Mouse (Mus musculus) urinary bladder, adult 18-20 months (tissue): ENCODE data around the gene Fam136a.
"Not testable (repeated sequence)": the region's sequence is repeated elsewhere in the genome, so short reads cannot be mapped to it uniquely, and the experiment has no call there.

Source experiments
- DNase-seq, 2 experiments: peaks; one replicate each; pipeline ENCODE4 v3.0.0; 2022; ENCODE audit warnings: low spot score in 2 of 2, mixed read lengths in 2 of 2

The Fam136a gene

DNA sequence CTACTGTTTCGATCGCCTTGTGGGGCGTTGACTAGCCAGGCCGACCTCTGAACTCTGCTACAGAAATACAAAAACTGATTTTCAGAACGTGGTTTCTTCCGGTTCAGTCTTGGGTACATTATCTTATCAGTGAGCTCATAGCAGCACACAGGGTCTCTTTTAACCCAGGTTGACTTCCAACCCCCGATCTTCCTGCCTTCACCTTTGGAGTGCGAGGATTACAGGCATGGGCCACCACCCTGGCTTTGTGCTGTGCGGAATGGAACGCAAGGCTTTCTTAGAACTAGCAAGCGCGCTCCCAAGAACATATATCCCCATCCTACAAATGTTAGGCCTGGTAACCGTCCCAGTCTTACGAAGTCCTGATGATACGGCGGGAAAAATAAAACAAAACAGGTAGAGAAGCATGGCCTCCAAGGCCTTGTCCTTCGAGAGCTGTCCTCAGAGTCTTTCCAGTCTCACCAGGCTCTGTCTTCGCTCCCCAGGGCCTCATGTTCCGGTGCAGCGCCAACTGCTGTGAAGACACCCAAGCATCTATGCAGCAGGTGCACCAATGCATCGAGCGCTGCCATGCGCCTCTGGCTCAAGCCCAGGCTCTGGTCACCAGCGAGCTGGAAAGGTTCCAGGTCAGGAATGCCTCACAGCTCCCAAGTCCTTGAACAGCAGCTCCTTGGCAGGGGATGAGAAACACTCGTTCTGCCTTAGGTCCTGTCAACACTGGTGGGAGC lies 843 bp downstream of the Fam136a start:
- DNase-seq: peak in 1 of 2 experiments; percentile 25

DNA sequence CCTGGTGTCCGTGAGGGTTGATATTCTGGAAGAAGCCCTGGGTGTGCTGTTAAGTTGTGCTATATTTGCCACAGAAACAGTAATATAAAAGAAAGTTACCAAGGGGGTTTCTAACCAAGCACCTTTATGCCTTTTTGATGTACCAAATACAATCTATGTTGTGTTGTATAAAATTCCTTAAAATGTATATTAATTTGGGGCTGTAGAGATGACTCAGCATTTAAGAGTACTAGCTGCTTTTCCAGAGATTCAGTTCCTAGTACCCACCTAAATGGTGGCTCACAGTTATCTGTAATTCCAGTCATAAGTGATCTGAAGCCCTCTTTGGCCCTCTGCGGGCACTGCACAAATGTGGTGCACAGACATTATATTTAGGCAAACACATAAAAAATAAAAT lies 1.4 kb downstream of the Fam136a start:
- DNase-seq: no peak

DNA sequence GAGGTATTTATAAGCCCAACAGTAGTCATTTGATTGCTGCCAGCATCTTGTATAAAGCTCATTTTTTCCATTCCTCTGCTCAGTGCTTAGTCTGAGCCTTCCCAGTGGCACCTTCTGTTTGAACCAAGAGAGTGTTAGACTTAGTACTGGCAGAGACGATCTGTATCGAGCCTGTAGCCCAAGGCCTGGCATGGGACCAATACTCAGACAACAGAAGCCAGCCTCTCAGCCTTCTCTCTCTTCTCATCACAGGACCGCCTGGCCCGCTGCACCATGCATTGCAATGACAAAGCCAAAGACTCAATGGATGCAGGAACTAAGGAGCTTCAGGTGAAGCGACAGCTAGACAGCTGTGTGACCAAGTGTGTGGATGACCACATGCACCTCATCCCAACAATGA lies 3.0 kb downstream of the Fam136a start:
- no peak for DNase-seq

DNA sequence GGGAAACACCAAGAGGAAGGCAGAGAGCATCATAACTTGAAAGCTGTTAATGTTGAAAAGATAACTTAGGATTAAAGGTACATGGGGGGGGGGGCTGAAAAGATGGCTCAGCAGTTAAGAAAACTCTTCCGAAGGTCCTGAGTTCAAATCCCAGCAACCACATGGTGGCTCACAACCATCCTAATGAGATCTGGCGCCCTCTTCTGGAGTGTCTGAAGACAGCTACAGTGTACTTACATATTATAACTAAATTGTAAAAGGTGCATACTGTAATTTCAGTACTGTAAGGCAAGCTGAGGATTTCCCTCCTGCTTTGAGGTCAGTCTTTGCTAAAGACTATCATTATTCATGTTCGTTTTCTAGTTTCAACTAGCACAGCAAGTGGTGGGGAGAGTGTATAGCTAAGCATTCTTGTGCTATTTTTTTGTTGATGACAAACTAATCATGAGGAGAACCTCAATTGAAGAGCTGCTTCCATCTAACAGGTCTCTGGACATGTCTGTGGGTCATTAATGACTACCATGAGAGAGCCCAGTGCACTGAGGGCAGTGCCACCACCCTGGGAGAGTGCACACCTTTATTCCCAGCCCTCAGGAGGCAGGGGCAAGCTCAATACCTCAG lies 4.8 kb downstream of the Fam136a start:
- DNase-seq: no peak

DNA sequence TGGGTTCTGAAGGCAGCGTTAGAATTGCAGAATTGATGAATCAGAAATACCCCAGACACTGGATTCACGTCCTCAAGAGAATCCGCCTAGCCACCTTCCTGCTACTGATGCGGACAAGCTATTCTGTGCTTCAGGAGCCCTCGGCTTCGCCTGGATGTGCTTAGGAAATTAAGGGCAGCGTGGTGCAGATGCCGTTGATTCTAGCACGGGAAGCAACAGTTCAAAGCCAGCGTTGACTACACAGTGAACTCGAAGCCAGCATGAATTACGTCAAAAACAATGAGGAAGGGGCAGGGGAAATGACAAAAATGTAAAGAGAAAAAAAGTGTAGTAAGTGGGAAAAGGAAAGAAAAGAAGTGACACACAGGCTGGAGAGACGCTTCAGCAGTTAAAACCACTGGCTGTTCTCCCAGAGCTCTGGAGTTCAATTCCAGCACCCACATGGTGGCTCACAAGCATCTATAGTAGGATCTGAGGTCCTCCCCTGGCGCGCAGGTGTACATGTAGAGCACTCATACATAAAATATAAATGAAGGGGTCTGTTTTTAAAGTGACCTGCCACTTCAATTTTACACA lies 5.4 kb downstream of the Fam136a start, which contains the start of gene Snrpg:
Snrpg (plus strand) TSS at position 541 of the 576 bp plus-strand sequence.
- no peak for DNase-seq

DNA sequence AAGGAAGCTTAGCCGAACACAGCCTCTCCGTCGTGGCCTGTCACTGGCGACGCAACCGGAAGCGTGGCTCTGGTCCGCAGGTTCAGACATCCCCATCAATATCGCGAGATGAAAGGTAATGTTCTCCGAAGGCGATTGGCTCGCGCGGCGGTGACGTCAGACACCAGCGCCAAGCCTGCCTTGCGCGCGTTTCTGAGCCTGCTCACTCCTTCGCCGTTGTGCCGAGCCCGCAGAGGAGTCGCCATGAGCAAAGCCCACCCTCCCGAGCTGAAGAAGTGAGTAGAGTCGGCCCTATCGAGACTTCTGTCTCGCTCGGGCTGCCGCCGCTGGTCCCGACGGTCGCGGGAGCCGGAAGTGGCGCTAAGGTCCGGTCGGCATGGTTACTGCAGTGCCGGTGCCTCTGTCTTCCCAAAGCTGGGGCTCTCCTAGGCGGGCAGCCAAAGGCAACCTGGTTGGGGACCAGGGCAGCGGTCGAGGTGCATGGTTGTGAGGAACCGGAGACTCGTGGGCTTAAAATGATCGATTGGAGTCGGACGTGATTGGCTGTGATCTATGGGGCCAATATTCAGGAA lies 6.0 kb downstream of the Fam136a start:
- DNase-seq: peak; percentile 93 to 94

DNA sequence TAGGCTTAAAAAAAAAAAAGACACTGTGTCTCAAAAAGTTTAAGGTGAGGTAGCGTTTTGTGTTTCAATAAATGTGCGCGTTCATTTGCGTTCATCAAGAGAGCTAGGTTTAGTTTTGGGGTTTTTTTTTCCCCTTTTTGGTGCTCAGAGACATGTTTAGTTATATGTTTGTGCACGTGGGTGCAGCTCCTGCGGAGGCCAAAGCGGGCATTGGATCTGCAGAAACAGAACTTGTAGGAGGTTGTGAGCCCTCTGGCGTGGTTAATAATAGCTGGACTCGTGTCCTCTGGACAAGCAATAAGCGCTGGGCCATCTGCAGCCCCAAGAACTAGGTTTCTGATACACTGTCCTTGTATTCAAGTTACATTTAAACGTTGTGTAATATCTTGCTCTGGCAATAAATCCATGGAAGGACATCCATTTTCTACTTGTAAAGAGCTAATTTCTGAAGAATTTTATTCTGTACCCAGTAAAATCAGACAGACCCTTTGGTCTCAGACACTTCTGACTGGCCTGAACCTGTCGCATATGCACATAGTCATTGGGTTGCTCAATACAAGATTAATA lies 6.6 kb downstream of the Fam136a start:
- no peak for DNase-seq

DNA sequence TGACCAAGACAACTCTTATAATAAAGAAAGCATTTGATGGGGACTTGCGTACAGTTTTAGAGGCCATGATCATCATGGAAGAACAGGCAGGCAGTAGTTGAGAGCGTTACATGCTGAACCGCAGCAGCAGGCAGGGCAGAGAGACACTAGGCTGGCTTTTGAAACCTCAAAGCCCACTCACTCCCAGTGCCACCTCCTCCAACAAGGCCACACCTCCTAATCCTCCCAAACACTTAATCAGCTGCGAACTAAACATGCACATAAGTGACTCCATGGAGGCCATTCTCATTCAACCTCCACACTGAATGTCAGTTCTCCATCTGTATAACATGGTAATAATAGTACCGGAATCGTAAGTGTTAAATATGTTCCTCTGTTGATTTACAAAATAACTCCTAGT lies 8.1 kb downstream of the Fam136a start:
- no peak for DNase-seq

DNA sequence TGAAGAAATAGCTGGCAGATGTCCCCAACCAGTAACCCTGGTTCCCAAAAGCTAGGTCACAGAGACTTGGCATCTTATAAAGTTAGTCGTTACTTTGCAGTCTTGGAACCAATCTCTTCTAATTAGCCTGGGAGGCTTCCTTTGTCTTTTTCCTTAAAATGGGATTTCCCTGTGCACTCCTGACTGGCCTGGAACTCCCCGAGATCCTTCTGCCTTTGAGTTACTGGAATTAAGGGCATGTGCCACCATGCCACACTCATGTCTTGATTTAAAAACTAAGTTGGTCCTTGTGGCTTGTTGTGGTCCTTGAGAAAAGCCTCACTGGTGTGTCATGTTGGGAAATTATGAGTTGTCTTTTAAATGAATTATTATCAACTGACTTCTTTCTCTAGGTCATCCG lies 12.9 kb downstream of the Fam136a start:
- DNase-seq: no peak

DNA sequence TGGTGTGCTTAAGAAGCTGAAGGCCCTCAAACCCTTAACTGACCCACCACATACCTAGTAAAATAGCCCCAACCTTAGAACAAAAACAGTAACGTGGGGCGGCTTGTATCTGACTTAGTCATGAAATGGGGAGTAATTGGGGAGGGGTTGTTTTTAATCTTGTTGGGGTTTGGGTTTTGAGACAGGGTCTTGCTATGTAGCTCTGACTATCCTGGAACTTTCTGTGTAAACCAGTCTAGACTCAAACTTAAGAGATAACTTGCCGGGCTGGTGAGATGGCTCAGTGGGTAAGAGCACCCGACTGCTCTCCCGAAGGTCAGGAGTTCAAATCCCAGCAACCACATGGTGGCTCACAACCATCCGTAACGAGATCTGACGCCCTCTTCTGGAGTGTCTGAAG lies 14.7 kb downstream of the Fam136a start:
- DNase-seq: not testable (repeated sequence)

DNA sequence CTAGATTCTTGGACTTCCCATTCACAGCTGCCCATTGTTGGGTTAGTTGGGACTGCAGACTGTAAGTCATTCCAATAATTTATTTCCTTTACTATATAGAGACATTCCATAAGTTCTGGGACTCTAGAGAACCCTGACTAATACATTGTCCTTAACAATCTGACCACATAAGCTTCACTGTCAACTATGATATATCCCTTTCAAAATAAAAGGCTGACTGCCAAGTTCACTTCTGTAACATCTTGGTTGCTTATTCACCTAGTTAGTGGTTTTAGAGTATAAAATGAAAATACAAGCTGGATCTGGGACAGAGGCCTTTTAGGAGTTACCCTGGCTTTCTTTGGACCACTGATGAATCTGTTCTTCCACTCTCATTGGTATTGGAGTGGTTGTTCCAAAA lies 17.1 kb downstream of the Fam136a start:
- DNase-seq: no peak

DNA sequence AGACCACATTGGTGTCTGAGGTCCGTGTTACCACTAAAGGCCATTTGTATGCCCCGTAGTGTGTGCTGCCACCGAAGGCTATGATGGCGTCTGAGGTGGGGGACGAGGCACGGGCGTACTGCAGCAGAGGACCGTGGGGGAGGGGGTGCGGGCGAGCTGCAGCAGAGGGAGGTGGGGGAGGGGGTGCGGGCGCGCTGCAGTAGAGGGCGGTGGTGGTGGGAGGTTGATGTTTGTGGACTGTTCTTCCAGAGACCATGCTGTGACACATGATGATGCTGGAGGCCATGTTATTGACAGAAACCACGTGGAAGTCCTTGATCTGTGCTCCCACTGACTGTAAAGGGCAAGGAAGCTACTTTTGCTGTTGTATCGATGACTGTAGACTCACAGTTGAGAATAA lies 17.9 kb downstream of the Fam136a start:
- DNase-seq: no peak

DNA sequence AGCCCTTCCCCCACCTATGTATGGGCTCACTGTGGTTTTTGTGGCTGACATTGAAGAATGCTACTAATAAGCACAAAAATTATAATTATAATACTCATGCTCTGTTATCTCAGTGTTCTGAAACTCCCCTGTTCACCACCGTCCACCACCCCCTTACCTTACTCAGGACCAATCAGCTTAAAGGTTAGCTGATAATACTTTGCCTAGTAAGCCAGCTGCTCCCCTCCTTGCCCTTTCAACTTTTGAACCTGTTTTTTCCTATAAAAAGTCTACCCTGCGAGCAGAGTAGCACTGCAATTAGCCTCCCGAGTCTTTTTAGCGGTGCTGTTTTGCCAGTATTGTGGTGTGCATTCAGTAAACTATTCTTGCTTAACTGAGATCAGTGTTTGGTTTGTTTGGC lies 19.2 kb downstream of the Fam136a start:
- no peak for DNase-seq

DNA sequence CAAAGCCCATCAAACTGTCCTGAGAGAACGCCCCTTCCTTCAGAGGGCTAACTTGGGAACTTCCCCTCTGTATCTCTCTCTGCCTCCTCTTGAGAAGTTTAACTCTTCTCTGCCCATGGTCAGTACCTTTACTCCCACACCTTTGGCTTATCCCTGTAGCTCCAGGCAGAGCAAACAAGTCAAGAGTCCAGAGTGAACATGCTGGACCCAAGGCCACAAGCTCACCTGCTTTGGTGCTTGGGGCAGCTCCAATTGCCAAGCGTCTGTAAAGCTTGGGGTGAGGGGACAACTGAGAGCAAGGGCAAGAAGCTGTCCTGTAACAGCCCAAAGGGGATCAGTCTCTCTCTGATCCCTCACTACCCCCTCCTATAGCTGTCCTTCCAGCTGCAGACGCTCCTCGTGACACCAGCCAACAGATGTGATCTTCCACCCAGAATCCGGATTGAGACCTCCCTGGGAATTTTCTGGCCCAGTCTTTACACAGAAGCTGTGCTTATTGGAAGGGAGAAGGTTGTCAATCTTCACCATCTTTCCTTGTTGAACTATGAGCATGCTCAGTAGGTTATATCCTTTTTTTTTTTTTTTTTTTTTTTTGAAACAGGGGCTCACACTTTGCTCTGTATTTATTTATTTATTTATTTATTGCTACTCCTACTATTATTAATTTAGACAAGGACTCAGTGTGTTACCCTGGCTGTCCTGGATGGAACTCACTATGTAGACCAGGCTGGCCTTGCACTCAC lies 20.1 kb downstream of the Fam136a start:
- no peak for DNase-seq

DNA sequence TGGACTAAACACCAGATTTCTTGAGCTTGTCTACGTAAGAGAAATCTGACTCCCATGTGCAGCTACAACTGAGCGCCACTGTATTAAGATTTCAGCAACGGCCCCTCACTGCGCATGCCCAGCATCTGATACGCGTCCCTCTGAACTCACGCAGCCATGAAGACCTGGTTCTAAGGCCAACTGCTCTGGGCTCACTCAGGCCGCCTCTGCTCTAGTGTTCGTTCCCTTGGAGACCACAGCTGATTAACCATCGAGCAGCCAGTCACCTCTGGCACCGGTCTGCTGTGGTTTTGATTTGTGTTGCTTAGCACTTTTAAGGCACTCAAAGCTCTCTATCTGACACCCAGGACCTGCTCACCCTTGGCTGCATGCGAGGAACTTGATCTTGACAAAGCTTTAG lies 21.9 kb downstream of the Fam136a start:
- DNase-seq: no peak

DNA sequence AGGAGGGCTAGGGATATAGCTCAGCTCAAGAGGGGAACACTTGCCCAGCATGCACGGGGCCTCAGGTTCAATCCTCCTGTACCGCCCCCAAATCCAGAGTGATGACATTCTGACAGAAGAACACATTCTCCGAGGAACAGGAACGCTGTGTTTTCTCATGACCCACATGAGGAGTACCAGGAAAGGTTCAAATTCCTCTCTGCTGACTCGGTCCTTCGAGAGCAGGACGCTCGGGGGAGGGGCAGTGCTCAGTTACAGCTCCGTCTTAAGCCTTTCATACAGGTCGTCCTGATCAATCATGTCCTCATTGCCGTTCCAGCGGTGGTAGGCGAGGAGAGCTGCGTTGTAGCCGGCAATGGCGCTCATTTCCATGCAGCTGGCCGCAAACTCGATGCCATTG lies 23.0 kb downstream of the Fam136a start:
- no peak for DNase-seq

DNA sequence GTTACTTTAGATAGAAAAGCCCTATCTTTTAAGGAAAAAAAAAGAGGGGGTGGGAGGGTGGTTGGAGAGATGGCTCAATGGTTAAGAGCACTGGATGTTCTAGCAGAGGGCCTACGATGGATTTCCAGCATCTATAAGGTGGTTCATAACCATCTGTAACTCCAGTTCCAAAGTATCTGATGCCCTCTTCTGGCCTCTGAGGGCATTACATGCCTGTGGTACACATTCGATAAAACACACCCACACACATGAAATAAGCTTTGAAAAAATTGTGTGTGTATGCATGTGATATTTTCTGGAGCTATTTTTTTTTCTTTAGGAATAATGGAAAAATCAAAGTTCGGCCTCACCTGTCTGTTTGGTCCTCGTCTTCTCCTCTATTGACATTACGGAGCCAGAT lies 25.9 kb downstream of the Fam136a start:
- DNase-seq: no peak

DNA sequence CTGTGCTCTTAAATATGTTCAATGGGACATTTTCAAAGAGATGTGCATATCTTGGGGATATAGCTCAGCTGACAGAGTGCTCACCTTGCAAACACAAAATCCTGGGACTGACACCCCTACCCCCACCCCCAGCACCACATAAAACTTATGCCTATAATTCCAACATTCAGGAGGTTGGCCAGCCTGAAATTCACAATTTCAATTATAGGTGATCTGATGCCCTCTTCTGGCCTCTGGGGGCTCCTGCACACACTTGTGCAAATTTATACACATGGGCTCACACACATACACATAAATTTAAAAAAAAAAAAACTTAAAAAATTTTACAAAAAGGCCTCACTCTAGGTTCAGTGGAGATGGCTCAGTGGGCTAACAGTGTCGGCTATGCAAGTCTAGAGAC lies 27.7 kb downstream of the Fam136a start:
- no peak for DNase-seq

DNA sequence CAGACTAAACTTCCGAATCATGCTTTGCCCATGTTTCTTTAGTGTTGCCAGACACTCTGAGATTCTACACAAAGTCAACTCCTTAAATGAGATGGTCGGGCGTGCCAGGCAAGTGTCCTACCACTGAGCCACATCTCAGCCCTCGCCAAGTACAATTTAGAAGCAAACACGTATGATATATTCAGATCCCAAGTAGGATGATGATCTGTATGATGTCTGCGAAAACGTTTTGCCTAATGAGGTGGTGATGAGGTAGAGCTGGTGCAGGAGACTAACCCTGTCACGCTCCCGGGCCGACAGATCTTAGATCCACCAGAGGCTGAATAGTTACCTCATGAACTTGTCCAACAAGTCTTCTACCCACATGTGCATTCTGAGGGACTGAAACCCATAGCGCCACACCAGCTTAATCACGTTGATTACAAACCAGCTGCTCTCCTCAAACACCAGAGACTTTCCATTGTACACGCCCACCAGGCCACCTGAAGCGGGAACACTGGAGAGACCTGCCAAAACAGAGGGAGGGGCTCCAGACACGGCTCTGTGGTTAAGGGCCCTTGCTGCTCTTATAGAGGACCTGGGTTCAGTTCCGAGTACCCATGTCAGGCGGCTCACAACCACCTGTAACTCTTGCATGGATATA lies 28.8 kb downstream of the Fam136a start:
- DNase-seq: no peak

DNA sequence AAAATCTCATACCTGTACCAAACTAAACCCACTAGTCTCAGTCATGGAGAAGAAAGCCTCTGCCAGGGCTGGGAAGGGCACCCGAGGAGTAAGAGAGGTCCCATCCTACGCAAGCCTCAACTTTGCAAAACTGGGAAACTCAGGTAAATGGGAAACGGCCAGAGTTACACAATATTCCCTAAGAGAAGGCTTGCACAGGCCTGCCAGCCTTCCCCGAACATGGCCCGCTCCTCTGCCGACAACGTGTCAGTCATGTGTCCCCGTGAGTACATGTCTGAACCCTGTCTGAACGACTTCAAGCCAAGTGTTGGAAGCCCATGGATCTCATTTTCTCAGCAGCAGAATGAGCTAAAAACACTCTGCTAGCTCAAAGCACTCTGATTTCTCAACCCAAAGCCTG lies 29.6 kb downstream of the Fam136a start:
- peak in 1 of 2 experiments; percentile 22 for DNase-seq

DNA sequence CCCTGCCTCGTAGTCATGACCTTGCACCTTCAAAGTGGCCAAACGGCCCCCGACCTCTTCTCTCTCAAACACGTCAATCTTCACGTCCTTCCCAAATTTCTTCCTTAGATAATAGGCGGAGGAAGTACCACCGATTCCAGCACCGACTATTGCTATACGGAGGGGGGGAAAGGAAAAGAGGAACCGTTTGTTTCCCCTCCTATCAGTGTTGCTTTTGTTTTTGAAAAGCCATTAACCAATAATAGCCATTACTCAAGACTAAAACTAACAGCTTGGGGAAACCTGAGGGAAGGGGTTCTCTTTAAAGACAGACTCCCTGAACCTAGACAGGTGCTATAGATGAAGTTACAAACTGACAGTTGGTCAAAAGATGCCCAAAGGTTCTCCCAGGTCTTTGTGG lies 30.5 kb downstream of the Fam136a start:
- DNase-seq: no peak
